9 mouse cellular contexts compared by ENCODE assay signal in the genomic region with DNA sequence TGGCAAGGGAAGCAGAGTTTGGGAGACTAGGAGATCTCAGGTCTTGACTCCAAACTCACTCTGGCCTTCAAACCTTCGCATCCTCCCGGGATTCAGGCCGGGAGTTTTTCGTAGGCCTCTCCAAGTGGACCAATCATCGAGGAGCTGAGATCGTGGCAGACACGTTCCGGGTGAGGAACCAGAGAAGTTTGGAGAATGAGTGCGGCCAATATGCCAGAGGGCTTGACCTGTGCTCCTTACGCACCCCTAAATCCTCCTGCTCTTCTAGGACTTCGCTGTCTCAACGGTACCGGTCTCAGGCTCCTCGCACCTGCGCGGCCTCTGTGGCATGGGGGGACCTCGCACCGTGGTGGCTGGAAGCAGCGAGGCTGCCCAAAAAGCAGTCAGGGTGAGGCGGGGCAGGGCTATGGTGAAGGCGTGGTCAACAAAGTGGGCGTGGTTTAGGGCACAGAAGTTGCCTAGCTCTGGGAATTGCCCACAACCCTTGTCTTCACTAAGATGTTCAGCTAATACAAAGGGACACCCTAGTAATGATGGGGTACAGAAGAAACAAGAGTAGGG. TPM values are rescaled to one million over a fixed set of nuclear protein-coding genes. Genes with fewer than 3 reads are reported as not detected.
DNase-seq lines count a peak whose midpoint lies in the region; ATAC-seq lines count a peak whose summit lies in the region.
"Had no signal": no experiment of that assay in that cellular context is flagged by ENCODE, and none has a peak within 500 bp of the region (broad histone marks: within the 10 kb centered on the region; RNA-seq: fewer than 3 reads in every experiment).

No protein-coding gene starts in this region.

- 0 out of 2 replicates have a peak, but pooled peaks have one; percentile 12 for ATAC-seq in erythroid progenitor cell, adult 5-6 weeks (replicated peaks; ENCODE audit: low FRiP score, poor library complexity, severe bottlenecking)

- DNase-seq in heart, adult 18-20 months, result peak; percentile 27 to 41
- DNase-seq in heart, postnatal 10 days, result no peak
- DNase-seq in kidney, adult 18-20 months, result peak; percentile 23
- DNase-seq in lung, postnatal 4 days, result peak; percentile 56 to 61
- no peak for DNase-seq in layer of hippocampus, postnatal 14 days (ENCODE audit: low spot score in 2 of 2)
- no peak for DNase-seq in right cerebral cortex, postnatal 25 days
- DNase-seq in gastrocnemius, postnatal 36 days, result no peak

- intact Hi-C loops in heart, postnatal 10 days (cut with DNase I), result loop anchor here (5.0 kb wide), 1 partner anchor 46 kb away; a partner anchor contains a TSS
- intact Hi-C loops in gastrocnemius, postnatal 36 days (cut with DNase I), result no loop called here

RNA-seq across cellular contexts. Expression of a gene that starts 2.0 kb away (rescaled TPM):
- total RNA-seq in heart, adult 18-20 months (2021), result 10 to 100 TPM; 14.0 to 19.8 TPM
- 10 to 100 TPM; 84.5 to 86.1 TPM for total RNA-seq in heart, postnatal 10 days (2021)
- 2.1 TPM in 1 of 2 replicates, not detected in the other for total RNA-seq in erythroid progenitor cell, adult 5-6 weeks (2015; ENCODE audit: low replicate concordance)
- total RNA-seq in erythroid progenitor cell, adult 5-6 weeks (2017; ENCODE audit: low replicate concordance), result 1.5 and 5.6 TPM in 2 replicates
- 10 to 100 TPM; 26.4 to 33.1 TPM for total RNA-seq in layer of hippocampus, postnatal 14 days (2021)
- total RNA-seq in gastrocnemius, postnatal 36 days (2021), result 1 to 10 TPM; 8.4 to 8.9 TPM

RNA-seq across cellular contexts. Expression of a gene that starts 4.4 kb away (rescaled TPM):
- not detected for total RNA-seq in heart, adult 18-20 months (2021)
- total RNA-seq in heart, postnatal 10 days (2021), result not detected
- total RNA-seq in erythroid progenitor cell, adult 5-6 weeks (2015; ENCODE audit: low replicate concordance), result not detected in 2 replicates
- total RNA-seq in erythroid progenitor cell, adult 5-6 weeks (2017; ENCODE audit: low replicate concordance), result not detected in 2 replicates
- not detected for total RNA-seq in layer of hippocampus, postnatal 14 days (2021)
- total RNA-seq in gastrocnemius, postnatal 36 days (2021), result not detected
- total RNA-seq: hematopoietic stem cell, adult 5-6 weeks had no signal

RNA-seq across cellular contexts. Expression of a gene that starts 5.2 kb away (rescaled TPM):
- under 1 TPM; 0.31 to 0.87 TPM for total RNA-seq in heart, adult 18-20 months (2021)
- total RNA-seq in heart, postnatal 10 days (2021), result under 1 TPM; 0.55 to 0.77 TPM
- 1.1 TPM in 1 of 2 replicates, not detected in the other for total RNA-seq in erythroid progenitor cell, adult 5-6 weeks (2015; ENCODE audit: low replicate concordance)
- not detected in 2 replicates for total RNA-seq in erythroid progenitor cell, adult 5-6 weeks (2017; ENCODE audit: low replicate concordance)
- not detected for total RNA-seq in layer of hippocampus, postnatal 14 days (2021)
- not detected for total RNA-seq in gastrocnemius, postnatal 36 days (2021)
- total RNA-seq: hematopoietic stem cell, adult 5-6 weeks had no signal

RNA-seq across cellular contexts. Expression of a gene that starts 11.1 kb away (rescaled TPM):
- 10 to 100 TPM; 30.4 to 32.4 TPM for total RNA-seq in heart, adult 18-20 months (2021)
- 100 to 1,000 TPM; 115 to 118 TPM for total RNA-seq in heart, postnatal 10 days (2021)
- 91.0 and 110 TPM in 2 replicates for total RNA-seq in erythroid progenitor cell, adult 5-6 weeks (2015; ENCODE audit: low replicate concordance)
- total RNA-seq in erythroid progenitor cell, adult 5-6 weeks (2017; ENCODE audit: low replicate concordance), result 68.3 and 95.5 TPM in 2 replicates
- total RNA-seq in layer of hippocampus, postnatal 14 days (2021), result 10 to 100 TPM; 11.7 to 14.8 TPM
- 10 to 100 TPM; 10.9 to 12.0 TPM for total RNA-seq in gastrocnemius, postnatal 36 days (2021)

RNA-seq across cellular contexts. Expression of a gene that starts 14.3 kb away (rescaled TPM):
- total RNA-seq in heart, adult 18-20 months (2021), result not detected
- total RNA-seq in heart, postnatal 10 days (2021), result 1 to 10 TPM; 2.0 TPM
- total RNA-seq in erythroid progenitor cell, adult 5-6 weeks (2015; ENCODE audit: low replicate concordance), result 36.9 and 39.6 TPM in 2 replicates
- 27.3 and 50.9 TPM in 2 replicates for total RNA-seq in erythroid progenitor cell, adult 5-6 weeks (2017; ENCODE audit: low replicate concordance)
- total RNA-seq in layer of hippocampus, postnatal 14 days (2021), result 1 to 10 TPM in 1 of 2 experiments, under 1 TPM in 1; 0.79 to 1.9 TPM
- total RNA-seq in gastrocnemius, postnatal 36 days (2021), result under 1 TPM; 0.20 to 0.35 TPM

Comparison
In these comparisons a context has a peak if more than half of its experiments do, and no peak if none do; other contexts are left out.
1. DNase-seq: peak in heart, adult 18-20 months (2 of 2), kidney, adult 18-20 months (single experiment) and lung, postnatal 4 days (2 of 2); none in heart, postnatal 10 days (0 of 2), layer of hippocampus, postnatal 14 days (0 of 2), right cerebral cortex, postnatal 25 days (single experiment) and gastrocnemius, postnatal 36 days (0 of 2).